Mouse (Mus musculus): ENCODE measurements at regions not wholly inside any gene's neighbourhood (a gene's known extent, or its start where the extent isn't known, plus 50 kb on each side); places are given as distances from the start of the nearest gene placed in this dataset.

GRCm38 (mm10) chr1:35527750-35528476, 540.3 kb upstream of the Hs6st1 start:
- TF ChIP-seq CHD1 (IDR thresholded peaks at IDR 0.05; ENCODE audit: low read depth, low read length), result no peak
- no peak for TF ChIP-seq ZNF384 (IDR thresholded peaks at IDR 0.05; ENCODE audit: low read depth, low read length)
- Histone ChIP-seq H3K9me3 (replicated peaks; ENCODE audit: insufficient read depth, low read length) (no peaks in the 10 kb centered on the region), H3K9ac (ENCODE audit: control insufficient read depth, low read depth, low read length, poor library complexity, severe bottlenecking) (no peak overlapping the region), H3K79me2 (ENCODE audit: control insufficient read depth, insufficient read depth, low read length, poor library complexity) (no peaks in the 10 kb centered on the region), H3K4me3 (ENCODE audit: control insufficient read depth in 1 of 2, insufficient read depth in 1 of 2, low read depth in 2 of 2, low read length in 2 of 2) (no peak overlapping the region), H3K27me3 (ENCODE audit: control insufficient read depth in 1 of 2, insufficient read depth in 2 of 2, low read length in 2 of 2) (no peaks in the 10 kb centered on the region), H3K36me3 (ENCODE audit: control insufficient read depth in 1 of 2, insufficient read depth in 2 of 2, low read length in 2 of 2) (no peaks in the 10 kb centered on the region), H3K27ac (ENCODE audit: control insufficient read depth, low read depth, low read length) (no peak overlapping the region), H3K4me1 (ENCODE audit: control insufficient read depth in 1 of 2, insufficient read depth in 2 of 2, low read length in 2 of 2) (no peaks in the 10 kb centered on the region)
- no peak for DNase-seq (ENCODE audit: low read depth, low spot score)

- H3K9me3 ChIP-seq (replicated peaks; ENCODE audit: insufficient read depth, low read length), result no peaks in the 10 kb centered on the region
- H3K79me2 ChIP-seq (ENCODE audit: control insufficient read depth, insufficient read depth, low read length, poor library complexity), result no peaks in the 10 kb centered on the region
- no peaks in the 10 kb centered on the region for H3K27me3 ChIP-seq (ENCODE audit: control insufficient read depth in 1 of 2, insufficient read depth in 2 of 2, low read length in 2 of 2)
- no peaks in the 10 kb centered on the region for H3K36me3 ChIP-seq (ENCODE audit: control insufficient read depth in 1 of 2, insufficient read depth in 2 of 2, low read length in 2 of 2)
- DNase-seq (ENCODE audit: low read depth, low spot score), result no peak
- H3K27ac ChIP-seq (ENCODE audit: control insufficient read depth, low read depth, low read length), result no peak overlapping the region
- TF ChIP-seq POLR2AphosphoS2 (IDR thresholded peaks at IDR 0.05; ENCODE audit: low read length) (no peak), HCFC1 (IDR thresholded peaks at IDR 0.05; ENCODE audit: low read depth, low read length) (no peak), TCF12 (IDR thresholded peaks at IDR 0.05; ENCODE audit: low read depth, low read length) (no peak), MYB (IDR thresholded peaks at IDR 0.05; ENCODE audit: low read depth, low read length) (no peak), CHD1 (IDR thresholded peaks at IDR 0.05; ENCODE audit: low read depth, low read length) (no peak), RCOR1 (IDR thresholded peaks at IDR 0.05; ENCODE audit: low read depth, low read length) (no peak), GABPA (IDR thresholded peaks at IDR 0.05; ENCODE audit: low read depth, low read length) (no peak), MEF2A (IDR thresholded peaks at IDR 0.05; ENCODE audit: extremely low read depth, insufficient replicate concordance, low read depth, low read length, poor library complexity, severe bottlenecking) (no peak), GATA1 (IDR thresholded peaks at IDR 0.05; ENCODE audit: low read depth, low read length) (no peak), USF2 (IDR thresholded peaks at IDR 0.05; ENCODE audit: borderline replicate concordance in 1 of 2, insufficient read depth in 1 of 2, low read depth in 1 of 2, low read length in 2 of 2) (no peak), BHLHE40 (IDR thresholded peaks at IDR 0.05; ENCODE audit: borderline replicate concordance, low read depth, low read length) (no peak), MYC (IDR thresholded peaks at IDR 0.05; ENCODE audit: low read depth, low read length) (no peak), ZC3H11A (IDR thresholded peaks at IDR 0.05; ENCODE audit: low read depth, low read length) (no peak)
- H3K4me3 ChIP-seq (ENCODE audit: control insufficient read depth in 1 of 2, insufficient read depth in 1 of 2, low read depth in 2 of 2, low read length in 2 of 2), result no peak overlapping the region
- H3K9ac ChIP-seq (ENCODE audit: control insufficient read depth, low read depth, low read length, poor library complexity, severe bottlenecking), result no peak overlapping the region
- H3K4me1 ChIP-seq (ENCODE audit: control insufficient read depth in 1 of 2, insufficient read depth in 2 of 2, low read length in 2 of 2), result no peaks in the 10 kb centered on the region
Observed at GRCm38 (mm10) chr1:35535470-35535869, 532.7 kb upstream of the Hs6st1 start.
